Mouse (Mus musculus): ENCODE measurements around the gene Ugt1a7c. TPM values are rescaled to one million over a fixed set of nuclear protein-coding genes. Genes with fewer than 3 reads are reported as not detected.
"Not testable (repeated sequence)": the region's sequence is repeated elsewhere in the genome, so short reads cannot be mapped to it uniquely, and the experiment has no call there.

Gene Ugt1a7c
- polyA plus RNA-seq, 1 experiment = 12.4 TPM

GRCm38 (mm10) chr1:88172190-88172589 is 77.3 kb downstream of the Ugt1a7c start:
- not testable (repeated sequence) for DNase-seq (ENCODE audit: low read depth, low spot score)
- WGBS = 81% methylated on average over 7 of the region's 7 CpGs

- no peak for DNase-seq (ENCODE audit: low read depth, low spot score)
Observed at GRCm38 (mm10) chr1:88179657-88180056, 84.8 kb downstream of the Ugt1a7c start.

GRCm38 (mm10) chr1:88186325-88186935 is 91.6 kb downstream of the Ugt1a7c start:
- 29% methylated on average over 5 of the region's 5 CpGs for WGBS
- DNase-seq (ENCODE audit: low read depth, low spot score) = peak; percentile 64

More at GRCm38 (mm10) chr1:88179657-88180056, 84.8 kb downstream of the Ugt1a7c start:
- 83% methylated on average over 1 of the region's 1 CpGs for WGBS

- DNase-seq (ENCODE audit: low read depth, low spot score) = no peak
- 83% methylated on average over 3 of the region's 3 CpGs for WGBS
Observed at GRCm38 (mm10) chr1:88192136-88192535, 97.3 kb downstream of the Ugt1a7c start.

- WGBS = 75% methylated on average over 1 of the region's 1 CpGs
- DNase-seq (ENCODE audit: low read depth, low spot score) = no peak
Observed at GRCm38 (mm10) chr1:88195687-88196086, 100.8 kb downstream of the Ugt1a7c start.

GRCm38 (mm10) chr1:88197443-88197842 is 102.6 kb downstream of the Ugt1a7c start:
- DNase-seq (ENCODE audit: low read depth, low spot score) = no peak
- WGBS = 68% methylated on average over 3 of the region's 3 CpGs

GRCm38 (mm10) chr1:88199996-88200395 is 105.1 kb downstream of the Ugt1a7c start:
- 75% methylated on average over 2 of the region's 2 CpGs for WGBS

GRCm38 (mm10) chr1:88200456-88200855 is 105.6 kb downstream of the Ugt1a7c start, which contains the start of gene Ugt1a2:
Gene Ugt1a2, plus strand, starts transcription at chr1:88200601.
- WGBS = 68% methylated on average over 7 of the region's 7 CpGs
- DNase-seq (ENCODE audit: low read depth, low spot score) = no peak

More at GRCm38 (mm10) chr1:88199996-88200395, 105.1 kb downstream of the Ugt1a7c start:
- DNase-seq (ENCODE audit: low read depth, low spot score) = no peak

- WGBS = 50% methylated on average over 62 of the region's 62 CpGs
- no peak for DNase-seq (ENCODE audit: low read depth, low spot score)
Observed at GRCm38 (mm10) chr1:88205294-88205922, 110.5 kb downstream of the Ugt1a7c start, which contains the start of gene Dnajb3. Gene Dnajb3, minus strand, starts transcription at chr1:88205782.

GRCm38 (mm10) chr1:88206843-88207479 is 112.1 kb downstream of the Ugt1a7c start:
- no peak for DNase-seq (ENCODE audit: low read depth, low spot score)
- WGBS = 40% methylated on average over 2 of the region's 2 CpGs

- DNase-seq (ENCODE audit: low read depth, low spot score) = peak; percentile 98
- whole genome bisulfite sequencing = 46% methylated on average over 8 of the region's 8 CpGs
Observed at GRCm38 (mm10) chr1:88211812-88212211, 117.0 kb downstream of the Ugt1a7c start, which contains the start of gene Ugt1a1. Gene Ugt1a1, plus strand, starts transcription at chr1:88211959.

GRCm38 (mm10) chr1:88212341-88213045 is 117.6 kb downstream of the Ugt1a7c start:
- no peak for DNase-seq (ENCODE audit: low read depth, low spot score)
- 48% methylated on average over 8 of the region's 8 CpGs for WGBS

- 59% methylated on average over 1 of the region's 1 CpGs for WGBS
- DNase-seq (ENCODE audit: low read depth, low spot score) = no peak
Observed at GRCm38 (mm10) chr1:88213061-88213460, 118.2 kb downstream of the Ugt1a7c start.

GRCm38 (mm10) chr1:88213766-88214461 is 119.1 kb downstream of the Ugt1a7c start:
- peak; percentile 100 for DNase-seq (ENCODE audit: low read depth, low spot score)
- WGBS = 42% methylated on average over 2 of the region's 2 CpGs

- 69% methylated on average over 2 of the region's 2 CpGs for WGBS
- no peak for DNase-seq (ENCODE audit: low read depth, low spot score)
Observed at GRCm38 (mm10) chr1:88214462-88214952, 119.6 kb downstream of the Ugt1a7c start.

- no peak for DNase-seq (ENCODE audit: low read depth, low spot score)
- WGBS = 71% methylated on average over 10 of the region's 10 CpGs
Observed at GRCm38 (mm10) chr1:88215466-88216380, 120.9 kb downstream of the Ugt1a7c start.

GRCm38 (mm10) chr1:88216551-88216950 is 121.7 kb downstream of the Ugt1a7c start:
- no peak for DNase-seq (ENCODE audit: low read depth, low spot score)
- 69% methylated on average over 2 of the region's 2 CpGs for WGBS

GRCm38 (mm10) chr1:88217144-88217543 is 122.3 kb downstream of the Ugt1a7c start:
- 68% methylated on average over 2 of the region's 2 CpGs for WGBS
- DNase-seq (ENCODE audit: low read depth, low spot score) = no peak
